Mouse (Mus musculus) urinary bladder, postnatal 10 days (tissue): ENCODE results near the gene Klra10.
"Not testable (repeated sequence)": the region's sequence is repeated elsewhere in the genome, so short reads cannot be mapped to it uniquely, and the experiment has no call there.

Experiments used
- DNase-seq: peaks from one replicate; pipeline ENCODE4 v3.0.0; 2022; ENCODE audit warnings: low spot score

The Klra10 gene

GRCm38 (mm10) chr6:130281828-130282227, at the start of gene Klra10:
Klra10 (minus strand) TSS chr6:130281928.
- DNase-seq, result not testable (repeated sequence)

DNA sequence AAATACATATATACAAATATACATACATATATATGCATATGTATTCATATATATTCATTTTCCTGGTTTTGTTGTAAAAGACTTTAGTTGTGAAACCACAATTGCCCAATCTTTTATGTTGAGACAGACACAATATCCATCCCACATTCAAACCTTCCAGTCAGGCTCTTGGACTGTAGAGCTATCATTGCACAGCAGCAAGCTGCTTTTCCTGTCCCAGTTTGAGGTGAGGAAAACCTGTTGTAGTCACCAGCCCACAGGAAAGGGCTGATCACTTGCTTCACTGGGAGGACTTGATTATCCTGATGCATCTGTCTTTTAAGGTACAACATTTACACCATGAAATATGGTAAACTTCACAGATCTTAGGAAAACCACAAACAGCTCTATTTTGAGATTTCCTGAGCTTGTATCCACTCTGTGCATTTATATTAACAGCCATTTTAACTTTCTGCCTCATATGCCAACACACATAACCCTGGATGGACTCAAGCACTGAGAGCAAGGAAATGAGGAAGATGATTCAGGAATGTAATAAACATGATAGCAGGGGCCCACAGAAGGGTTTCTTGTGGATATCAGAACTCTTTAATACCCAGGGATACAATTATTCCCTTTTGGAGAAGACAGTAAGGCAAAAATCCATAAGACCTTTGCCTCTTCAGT, 6.4 kb upstream of the Klra10 start:
- DNase-seq, result no peak

DNA sequence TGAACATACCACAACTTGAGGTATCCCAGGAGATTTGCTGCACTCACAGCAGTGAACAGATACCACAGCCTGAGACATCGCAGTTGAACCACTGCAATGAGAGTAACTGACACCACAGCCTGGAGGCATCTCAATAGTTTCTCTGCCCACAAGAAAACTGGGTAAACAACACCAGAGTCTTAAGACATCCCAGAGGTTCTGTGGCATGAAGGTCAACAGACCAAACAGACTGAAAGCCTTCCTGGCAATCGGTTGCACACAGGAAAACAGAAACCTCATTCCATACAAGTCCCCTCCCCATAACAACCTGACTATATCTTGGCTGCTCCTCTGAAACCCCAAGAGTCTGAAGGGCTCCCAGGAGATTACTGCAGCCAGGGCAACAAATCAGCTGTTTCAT, 26.4 kb downstream of the Klra10 start:
- DNase-seq, result no peak

GRCm38 (mm10) chr6:130237536-130237935, 44.2 kb downstream of the Klra10 start:
- no peak for DNase-seq

DNA sequence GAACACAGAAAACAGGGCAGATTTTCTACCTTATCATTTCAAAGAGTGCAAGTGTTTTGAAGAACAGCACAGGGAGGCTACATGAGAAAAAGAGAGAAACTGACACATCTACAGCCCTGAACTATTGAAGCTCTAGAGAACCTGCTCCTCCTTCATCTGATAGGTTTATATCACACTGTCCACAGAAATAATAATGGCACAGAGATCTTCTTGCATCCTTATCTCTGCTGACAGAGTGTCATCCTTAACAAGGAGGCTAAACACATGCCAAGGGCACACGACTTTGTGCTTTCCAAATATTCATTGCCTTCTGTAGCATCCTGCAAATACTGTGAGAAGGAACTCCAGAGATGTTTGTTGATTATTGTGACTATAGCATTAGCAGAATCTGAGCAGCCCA, 45.1 kb downstream of the Klra10 start:
- DNase-seq, result no peak

DNA sequence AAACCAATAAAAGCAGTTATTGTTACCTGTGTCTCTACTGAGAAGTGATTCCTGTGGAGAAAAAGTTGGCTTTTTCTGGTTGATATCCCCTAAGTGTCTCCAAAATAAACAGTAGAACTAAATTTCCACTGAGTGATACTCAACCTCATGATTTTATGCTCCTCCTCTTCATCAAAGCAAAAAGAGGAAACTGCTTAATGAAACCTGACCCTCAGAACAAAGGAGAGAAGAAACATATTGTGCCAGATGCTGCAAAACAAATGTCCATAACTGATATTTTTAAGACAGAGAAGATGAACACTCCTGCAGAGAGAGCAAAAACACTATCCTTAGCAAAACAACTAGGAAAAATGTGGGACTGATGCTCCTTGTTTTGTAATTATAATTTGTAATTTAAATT, 48.5 kb downstream of the Klra10 start, which contains the start of gene Klra7:
Gene Klra7 (minus strand): TSS at position 101 of the 400 bp plus-strand sequence.
- no peak for DNase-seq
